Mouse (Mus musculus): Measurements from ENCODE around the gene Eif2s3x. TPM values are rescaled to one million over a fixed set of nuclear protein-coding genes. Genes with fewer than 3 reads are reported as not detected.
"Not testable (repeated sequence)": the region's sequence is repeated elsewhere in the genome, so short reads cannot be mapped to it uniquely, and the experiment has no call there.

Gene Eif2s3x
- 100 to 1,000 TPM; 117 to 237 (median 153) TPM for total RNA-seq (2022)

DNA sequence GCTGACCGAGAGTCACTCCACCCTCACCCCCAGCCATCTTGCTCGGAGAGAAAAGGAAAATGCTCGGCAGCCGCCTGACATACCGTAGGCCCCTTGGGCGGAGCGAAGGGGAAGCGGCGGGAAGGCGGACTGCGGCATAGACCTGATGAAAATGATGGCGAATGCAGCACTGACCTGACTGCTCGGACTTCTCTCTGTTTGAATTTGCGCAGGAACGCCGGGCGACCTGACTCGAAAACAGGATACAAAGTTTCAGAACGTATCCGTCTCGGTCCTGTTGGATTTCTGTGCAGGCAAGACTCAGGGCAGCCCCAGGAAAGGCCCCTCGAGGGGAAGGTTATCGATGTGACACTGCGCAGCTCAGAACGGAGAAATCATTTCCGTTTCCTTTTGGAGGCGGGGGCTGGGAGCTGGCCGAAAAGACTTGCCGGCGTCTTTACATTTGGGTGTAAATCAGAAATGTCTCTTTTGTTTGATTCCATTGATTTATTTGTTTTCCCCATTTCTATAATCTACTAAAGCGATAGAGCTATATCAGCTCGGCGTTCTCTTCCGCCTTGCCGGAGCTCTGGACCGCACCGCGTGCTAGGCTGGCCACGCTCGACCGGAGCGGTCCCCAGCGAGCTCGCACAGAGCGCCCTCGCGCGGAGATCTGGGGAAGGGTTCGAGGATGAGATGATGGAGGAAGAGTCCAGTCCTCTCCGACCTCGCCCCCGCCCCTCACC lies at the start of gene Eif2s3x:
Eif2s3x (minus strand) TSS at position 266 of the 725 bp plus-strand sequence.
- peak; percentile 72 to 82 for DNase-seq (ENCODE audit: low spot score in 2 of 2)

DNA sequence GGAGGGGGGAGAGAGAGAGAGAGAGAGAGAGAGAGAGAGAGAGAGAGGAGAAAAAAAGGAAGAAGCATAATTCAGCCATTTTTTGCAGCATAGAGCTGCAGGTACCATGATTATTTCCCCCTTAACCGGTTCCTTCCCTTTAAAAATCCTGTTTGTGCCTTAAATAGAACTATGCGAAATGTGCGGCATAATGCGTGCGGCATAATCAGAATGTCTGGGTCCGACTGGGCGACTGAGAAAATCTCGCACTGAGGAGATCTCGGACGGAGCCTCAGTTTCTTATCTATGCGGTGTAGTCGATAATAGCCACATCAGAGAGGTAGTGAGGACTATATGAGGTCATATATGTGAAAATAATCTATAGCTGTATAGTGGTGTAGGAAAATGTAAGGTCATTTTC lies 22.9 kb upstream of the Eif2s3x start:
- no peak for DNase-seq (ENCODE audit: low spot score in 2 of 2)

DNA sequence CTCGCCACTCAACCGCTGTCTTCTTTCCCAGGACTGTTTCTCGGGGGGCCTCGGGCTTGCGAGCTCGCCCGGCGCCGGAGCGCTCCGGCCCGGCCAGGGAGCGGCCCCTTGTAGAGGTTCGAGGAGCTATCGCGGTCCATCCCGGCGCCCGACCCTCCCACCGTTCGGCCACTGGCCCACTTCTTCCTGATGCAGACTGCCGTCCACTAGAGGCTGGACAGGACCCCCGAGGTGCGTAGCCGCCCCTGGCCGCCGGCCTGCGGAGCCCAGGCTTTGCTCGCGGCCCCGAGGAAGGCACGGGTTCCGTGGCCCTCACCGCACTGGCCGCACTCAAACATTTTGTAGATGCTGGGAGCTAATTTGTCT lies 22.5 kb upstream of the Eif2s3x start:
- no peak for DNase-seq (ENCODE audit: low spot score in 2 of 2)

GRCm38 (mm10) chrX:94234532-94235189 lies 22.0 kb upstream of the Eif2s3x start, which contains the start of gene Klhl15:
TSS of gene Klhl15 (plus strand) at chrX:94234599.
- peak; percentile 62 to 72 for DNase-seq (ENCODE audit: low spot score in 2 of 2)

- no peak for DNase-seq (ENCODE audit: low spot score in 2 of 2)
These were observed 21.4 kb upstream of the Eif2s3x start for GRCm38 (mm10) chrX:94233936-94234531.

DNA sequence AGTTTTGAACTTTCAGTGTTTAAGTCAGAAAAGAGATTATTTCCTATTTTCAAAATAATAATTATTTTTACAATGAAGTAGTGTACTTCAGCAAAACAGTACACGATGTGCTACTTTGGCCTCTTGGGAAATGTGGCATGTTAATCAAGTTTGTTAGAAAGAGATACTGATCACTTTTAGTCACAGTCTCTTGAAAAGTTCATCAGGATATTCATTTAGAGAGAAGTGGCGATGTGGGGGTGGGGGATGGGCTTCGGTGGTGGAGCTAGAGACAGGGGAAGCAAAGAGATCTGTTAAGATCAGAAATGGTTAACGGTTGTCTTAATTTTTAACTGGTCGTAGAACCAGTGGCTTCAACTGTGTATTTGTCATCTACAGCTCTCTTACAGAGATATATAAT lies 20.8 kb upstream of the Eif2s3x start:
- no peak for DNase-seq (ENCODE audit: low spot score in 2 of 2)

DNA sequence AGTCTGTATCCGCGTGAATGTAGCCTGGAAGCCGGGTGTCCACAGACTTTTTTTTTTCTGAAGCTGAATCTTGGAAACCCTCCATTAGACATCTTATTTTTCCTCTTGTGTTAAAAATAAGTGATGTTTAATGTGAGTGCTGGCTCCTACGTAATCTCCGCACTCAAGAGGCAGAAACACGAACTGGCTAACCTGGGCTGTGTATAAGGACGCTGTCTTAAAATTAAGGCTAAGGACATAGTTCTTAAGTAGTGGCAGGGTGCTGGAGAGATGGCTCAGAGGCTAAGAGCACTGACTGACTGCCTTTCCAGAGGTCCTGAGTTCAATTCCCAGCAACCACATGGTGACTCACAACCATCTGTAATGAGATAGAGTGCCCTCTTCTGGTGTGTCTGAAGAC lies 722 bp upstream of the Eif2s3x start:
- peak in 1 of 2 experiments; percentile 11 for DNase-seq (ENCODE audit: low spot score in 2 of 2)

DNA sequence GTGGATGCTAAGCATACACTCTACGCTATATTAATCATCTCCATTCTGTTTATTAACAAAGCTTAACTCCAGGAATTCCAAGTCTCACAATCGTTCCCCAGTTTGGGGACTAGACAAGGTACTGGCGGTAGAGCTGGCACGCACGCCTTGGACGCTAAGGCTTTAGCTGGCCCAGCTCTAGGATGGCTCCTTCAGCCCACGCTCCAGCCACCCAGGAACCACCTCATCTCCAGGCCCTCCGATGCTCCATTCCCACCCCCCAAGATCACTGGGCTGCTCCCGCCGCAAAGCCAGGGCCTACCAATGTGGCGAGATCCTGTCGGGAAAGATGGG lies 432 bp downstream of the Eif2s3x start:
- no peak for DNase-seq (ENCODE audit: low spot score in 2 of 2)

DNA sequence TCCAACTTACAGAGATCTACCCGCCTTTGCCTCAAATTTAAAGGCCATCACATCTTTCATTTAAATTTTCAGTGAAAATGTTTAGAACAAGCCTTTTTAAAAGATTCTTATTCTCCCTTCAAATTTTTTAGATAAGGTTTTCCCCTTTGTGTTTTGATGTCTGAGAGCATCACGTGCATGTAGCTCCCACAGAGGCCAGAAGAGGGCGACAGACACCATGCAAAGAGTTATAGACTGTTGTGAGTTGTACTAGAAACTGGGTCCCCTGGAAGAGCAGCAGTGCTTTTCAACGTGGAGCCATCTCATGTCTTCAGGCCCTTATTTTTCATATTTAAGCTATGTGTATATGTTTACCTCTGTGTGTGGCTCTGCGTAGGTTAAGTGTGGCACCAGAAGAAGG lies 14.9 kb downstream of the Eif2s3x start:
- no peak for DNase-seq (ENCODE audit: low spot score in 2 of 2)

DNA sequence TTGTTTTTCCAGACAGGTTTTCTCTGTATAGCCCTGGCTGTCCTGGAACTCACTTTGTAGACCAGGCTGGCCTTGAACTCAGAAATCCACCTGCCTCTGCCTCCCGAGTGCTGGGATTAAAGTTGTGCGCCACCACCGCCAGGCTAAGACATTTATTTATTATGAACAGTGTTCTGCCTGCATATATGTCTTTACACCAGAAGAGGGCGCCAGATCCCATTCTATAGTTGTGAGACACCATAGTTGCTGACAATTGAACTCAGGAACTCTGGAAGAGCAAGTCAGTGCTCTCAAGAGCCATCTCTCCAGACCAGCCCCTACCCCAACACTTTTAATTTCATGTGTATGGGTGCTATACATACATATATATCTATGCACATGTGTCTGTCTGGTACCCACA lies 18.8 kb downstream of the Eif2s3x start:
- DNase-seq (ENCODE audit: low spot score in 2 of 2): not testable (repeated sequence)

- no peak for DNase-seq (ENCODE audit: low spot score in 2 of 2)
These were observed 27.5 kb downstream of the Eif2s3x start for GRCm38 (mm10) chrX:94185156-94185555.

GRCm38 (mm10) chrX:94183814-94184213 lies 28.8 kb downstream of the Eif2s3x start:
- DNase-seq (ENCODE audit: low spot score in 2 of 2): no peak

GRCm38 (mm10) chrX:94177715-94178340 lies 34.8 kb downstream of the Eif2s3x start:
- DNase-seq (ENCODE audit: low spot score in 2 of 2): peak; percentile 68 to 97

DNA sequence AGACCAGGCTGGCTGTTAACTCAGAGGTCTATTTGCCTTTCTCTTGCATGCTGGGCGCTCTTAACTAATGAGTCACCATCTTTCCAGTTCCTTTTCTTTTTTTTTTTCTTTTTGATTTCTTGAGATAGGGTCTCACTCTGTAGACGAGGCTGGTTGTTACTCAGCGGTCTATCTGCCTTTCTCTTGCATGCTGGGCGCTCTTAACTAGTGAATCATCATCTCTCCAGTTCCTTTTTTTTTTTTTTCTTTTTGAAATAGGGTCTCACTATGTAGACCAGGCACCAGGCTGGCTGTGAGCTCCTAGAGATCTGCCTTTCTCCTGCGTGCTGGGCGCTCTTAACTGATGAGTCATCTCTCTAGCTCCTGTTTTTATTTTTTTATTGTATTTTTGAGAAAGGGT lies 43.3 kb downstream of the Eif2s3x start:
- DNase-seq (ENCODE audit: low spot score in 2 of 2): no peak

DNA sequence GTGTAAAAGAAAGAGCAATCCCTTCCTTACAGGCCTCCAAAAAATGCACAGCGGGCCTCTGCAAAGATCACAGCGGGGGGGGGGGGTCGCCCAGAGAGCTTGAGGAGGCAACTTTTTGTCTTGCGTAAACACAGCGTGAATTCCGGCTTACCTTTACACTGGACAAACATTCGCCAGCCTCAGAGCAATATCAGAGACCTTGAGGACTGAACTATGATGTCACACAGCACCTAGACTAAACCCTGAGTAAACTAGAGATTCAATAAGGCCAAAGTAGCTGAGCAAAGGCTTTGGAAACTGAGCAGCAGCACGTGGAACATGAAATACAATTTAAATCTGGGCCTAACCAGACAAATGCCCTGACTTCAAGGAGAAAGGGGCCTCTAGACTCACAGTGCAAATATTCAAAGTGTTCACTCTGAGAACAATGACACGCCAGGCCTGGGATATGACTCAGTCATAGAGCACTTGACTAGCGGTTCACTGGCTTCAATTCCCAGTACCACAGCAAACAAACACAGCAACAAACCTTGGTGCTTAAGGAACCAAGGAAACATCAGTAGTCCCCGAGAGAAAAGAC lies 60.3 kb downstream of the Eif2s3x start:
- no peak for DNase-seq (ENCODE audit: low spot score in 2 of 2)

DNA sequence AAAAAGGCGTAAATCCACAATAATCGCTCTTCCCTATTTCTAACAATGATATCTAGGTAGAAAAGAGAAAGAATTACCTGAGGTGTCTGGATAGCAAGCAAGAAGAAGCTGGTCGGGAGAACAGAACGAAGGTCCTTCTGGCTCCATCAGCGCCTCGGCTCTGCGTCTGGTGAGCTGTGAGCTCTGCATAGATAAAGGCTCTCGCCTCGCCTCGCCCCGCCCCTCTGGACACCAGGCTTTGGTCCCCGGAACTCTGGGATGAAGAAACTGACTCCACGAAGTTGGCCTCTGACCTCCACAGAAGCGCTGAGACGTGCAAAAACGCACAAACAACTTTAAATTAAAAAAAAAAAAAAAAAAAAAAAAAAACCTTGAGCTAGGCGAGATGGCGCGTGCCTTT lies 62.2 kb downstream of the Eif2s3x start:
- no peak for DNase-seq (ENCODE audit: low spot score in 2 of 2)

GRCm38 (mm10) chrX:94142004-94142771 lies 70.5 kb downstream of the Eif2s3x start:
- DNase-seq (ENCODE audit: low spot score in 2 of 2): no peak

- DNase-seq (ENCODE audit: low spot score in 2 of 2): no peak
These were observed 72.6 kb downstream of the Eif2s3x start for GRCm38 (mm10) chrX:94140080-94140479.

All from left cerebral cortex, adult 8-10 months (tissue).